Mouse (Mus musculus) liver, adult 2 months (tissue): Measurements from ENCODE around the gene Hist1h2af. TPM values are rescaled to one million over a fixed set of nuclear protein-coding genes. Genes with fewer than 3 reads are reported as not detected.
A peak's percentile ranks its signal among the peaks of the same experiment; 100 is the strongest.
"Not testable (repeated sequence)": the region's sequence is repeated elsewhere in the genome, so short reads cannot be mapped to it uniquely, and the experiment has no call there.

Experiments used
- DNase-seq: peaks from one replicate; pipeline ENCODE4 v3.0.0-alpha.2; 2011; ENCODE audit warnings: low read depth, low spot score; ENCODE audit errors: extremely low read depth
- H3K27ac ChIP-seq: fragments of 200-500 bp; replicated peaks from 2 replicates; pipeline ENCODE4 v1.5.1; 2012; ENCODE audit warnings: low read depth, mild to moderate bottlenecking, control low read depth, inconsistent platforms, low read length; ENCODE audit not compliant: insufficient read depth
- H3K27me3 ChIP-seq: fragments of 200-500 bp; 2 replicates; pipeline ENCODE4 v1.6.1; 2012; ENCODE audit warnings: mild to moderate bottlenecking, moderate library complexity, low read length, inconsistent platforms; ENCODE audit not compliant: control insufficient read depth, insufficient read depth
- H3K36me3 ChIP-seq: fragments of 200-500 bp; 2 replicates; pipeline ENCODE4 v1.6.1; 2012; ENCODE audit warnings: low read length, inconsistent platforms; ENCODE audit not compliant: control insufficient read depth, insufficient read depth
- H3K4me1 ChIP-seq: fragments of 200-500 bp; 2 replicates; pipeline ENCODE4 v1.6.1; 2011; ENCODE audit warnings: low read length; ENCODE audit not compliant: control insufficient read depth, insufficient read depth
- H3K4me3 ChIP-seq: fragments of 200-500 bp; 2 replicates; pipeline ENCODE4 v1.5.1; 2011; ENCODE audit warnings: low read depth, mild to moderate bottlenecking, control low read depth, low read length, moderate library complexity; ENCODE audit not compliant: insufficient read depth
- H3K79me2 ChIP-seq: fragments of 200-500 bp; 2 replicates; pipeline ENCODE4 v1.6.1; 2012; ENCODE audit warnings: inconsistent platforms, mild to moderate bottlenecking, low read length, moderate library complexity; ENCODE audit not compliant: control insufficient read depth, insufficient read depth
- H3K9ac ChIP-seq: fragments of 200-500 bp; 2 replicates; pipeline ENCODE4 v1.6.1; 2012; ENCODE audit warnings: low read depth, mild to moderate bottlenecking, control low read depth, inconsistent platforms, low read length
- CTCF ChIP-seq: fragments of 200-500 bp; IDR thresholded peaks from 2 replicates; pipeline ENCODE4 v1.5.1; 2011; ENCODE audit warnings: low read depth, low read length, control low read depth
- POLR2A ChIP-seq: fragments of 200-500 bp; IDR thresholded peaks from 2 replicates; pipeline ENCODE4 v1.6.1; 2011; ENCODE audit warnings: low read length, control low read depth; ENCODE audit not compliant: insufficient read depth; ENCODE audit errors: extremely low read depth
- WGBS: fragments of 180-500 bp; shearing (Covaris S2); methylation state at CpG from one replicate; pipeline ENCODE4 v1.1.7; 2018; 5-methylcytosine and 5-hydroxymethylcytosine counted together
- polyA plus RNA-seq: library from polyadenylated mRNA; depleted of rRNA; stranded (reverse); fragments of >200 nt; gene quantifications from 2 replicates; pipeline ENCODE4 v1.2.3, GENCODE M21; 2012
- total RNA-seq: library from RNA; depleted of rRNA; stranded (reverse); fragments of >200 nt; gene quantifications from 2 replicates; pipeline ENCODE4 v1.2.3, GENCODE M21; 2014

Gene Hist1h2af
- total and polyA plus RNA-seq, 2 experiments: 2.9 to 9.2 TPM

DNA sequence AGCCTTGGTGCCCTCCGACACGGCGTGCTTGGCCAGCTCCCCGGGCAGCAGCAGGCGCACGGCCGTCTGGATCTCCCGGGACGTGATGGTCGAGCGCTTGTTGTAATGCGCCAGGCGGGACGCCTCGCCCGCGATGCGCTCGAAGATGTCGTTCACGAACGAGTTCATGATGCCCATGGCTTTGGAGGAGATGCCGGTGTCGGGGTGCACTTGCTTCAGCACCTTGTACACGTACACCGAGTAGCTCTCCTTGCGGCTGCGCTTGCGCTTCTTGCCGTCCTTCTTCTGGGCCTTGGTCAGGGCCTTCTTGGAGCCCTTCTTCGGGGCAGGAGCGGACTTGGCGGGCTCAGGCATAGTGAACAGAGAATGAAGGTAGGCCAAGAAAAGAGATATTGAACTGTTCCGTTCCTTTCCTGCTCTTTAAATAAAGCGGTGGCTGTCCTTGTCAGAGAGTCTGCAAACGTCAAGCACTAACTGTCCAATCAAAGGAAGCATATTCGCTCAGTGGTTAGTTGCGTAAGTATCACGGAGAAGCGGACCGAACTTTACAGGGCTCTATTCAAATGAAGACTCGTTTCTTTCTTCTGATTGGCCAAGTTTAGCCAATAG is 9.4 kb downstream of the Hist1h2af start, which contains the start of gene Hist1h2bh:
Gene Hist1h2bh (minus strand): TSS at position 394 of the 609 bp plus-strand sequence.
- peak within 1 kb of the TSS; percentile 73 for H3K9ac ChIP-seq
- peak; percentile 99 for DNase-seq
- H3K27ac ChIP-seq: peak within 1 kb of the TSS; percentile 42
- peak within 1 kb of the TSS; percentile 69 for H3K4me3 ChIP-seq
- not testable (repeated sequence) for H3K4me1 ChIP-seq, H3K27me3 ChIP-seq, H3K79me2 ChIP-seq, H3K36me3 ChIP-seq
- under 1% methylated on average over 42 of the region's 42 CpGs for WGBS
- TF ChIP-seq POLR2A: 0 out of 2 replicates have a peak, but pooled peaks have one; percentile 28

- peak within 1 kb of the TSS; percentile 73 for H3K9ac ChIP-seq
- no peaks in the 10 kb centered on the region for H3K27me3 ChIP-seq
- H3K4me1 ChIP-seq: peaks cover 1% of the 10 kb centered on the region; the same call in 1 of the 2 replicates
- H3K4me3 ChIP-seq: peak within 1 kb of the TSS; percentile 72
- DNase-seq: peak; percentile 97
- TF ChIP-seq POLR2A (peak; percentile 81), CTCF (no peak)
- under 1% methylated on average over 34 of the region's 45 CpGs for WGBS
- H3K36me3 ChIP-seq: no peaks in the 10 kb centered on the region
- no peaks in the 10 kb centered on the region for H3K79me2 ChIP-seq
- peak within 1 kb of the TSS; percentile 42 for H3K27ac ChIP-seq
Observed at GRCm38 (mm10) chr13:23543965-23544786, 10.5 kb downstream of the Hist1h2af start, which contains the start of gene Hist1h3f. TSS of gene Hist1h3f (plus strand) at chr13:23544052.

- not testable (repeated sequence) for DNase-seq, H3K27ac ChIP-seq, H3K4me1 ChIP-seq, H3K79me2 ChIP-seq, H3K27me3 ChIP-seq, H3K36me3 ChIP-seq
- Histone ChIP-seq H3K4me3 (peak overlapping the region; percentile 72), H3K9ac (0 out of 2 replicates have a peak overlapping the region, but pooled peaks have one; percentile 54)
- 0% methylated on average over 11 of the region's 14 CpGs for WGBS
Observed at GRCm38 (mm10) chr13:23544787-23545120, 11.0 kb downstream of the Hist1h2af start.

- no peaks in the 10 kb centered on the region for H3K36me3 ChIP-seq
- H3K9ac ChIP-seq: no peak overlapping the region
- WGBS: 87% methylated on average over 5 of the region's 5 CpGs
Observed at GRCm38 (mm10) chr13:23546694-23547093, 13.0 kb downstream of the Hist1h2af start.

GRCm38 (mm10) chr13:23550761-23551145 is 17.0 kb downstream of the Hist1h2af start:
- H3K36me3 ChIP-seq: no peaks in the 10 kb centered on the region
- TF ChIP-seq POLR2A (no peak), CTCF (no peak)
- H3K27ac ChIP-seq: no peak overlapping the region
- no peak overlapping the region for H3K9ac ChIP-seq
- H3K79me2 ChIP-seq: no peaks in the 10 kb centered on the region
- H3K4me1 ChIP-seq: no peaks in the 10 kb centered on the region; the same call in 1 of the 2 replicates
- peak; percentile 23 for DNase-seq
- H3K4me3 ChIP-seq: peak overlapping the region; percentile 63; the same call in 1 of the 2 replicates
- 11% methylated on average over 3 of the region's 3 CpGs for whole genome bisulfite sequencing
- H3K27me3 ChIP-seq: no peaks in the 10 kb centered on the region

More at GRCm38 (mm10) chr13:23546694-23547093, 13.0 kb downstream of the Hist1h2af start:
- H3K27ac ChIP-seq: no peak overlapping the region
- no peaks in the 10 kb centered on the region for H3K27me3 ChIP-seq
- no peak for TF ChIP-seq CTCF
- no peak for TF ChIP-seq POLR2A
- H3K79me2 ChIP-seq: no peaks in the 10 kb centered on the region
- H3K4me3 ChIP-seq: no peak overlapping the region
- no peak for DNase-seq
- H3K4me1 ChIP-seq: peaks cover 1% of the 10 kb centered on the region; the same call in 1 of the 2 replicates
